Mouse (Mus musculus): ENCODE measurements around the gene Gm20388. TPM values are rescaled to one million over a fixed set of nuclear protein-coding genes. Genes with fewer than 3 reads are reported as not detected.

Gm20388 gene
- total RNA-seq, 2 experiments from 2014 or later = 4.4 to 7.8 TPM

- DNase-seq (ENCODE audit: low spot score in 2 of 2) = no peak
Observed at GRCm38 (mm10) chr8:122584981-122585380, 2674.3 kb downstream of the Gm20388 start.

GRCm38 (mm10) chr8:122585411-122585891 is 2674.8 kb downstream of the Gm20388 start:
- DNase-seq (ENCODE audit: low spot score in 2 of 2) = no peak

- no peak for DNase-seq (ENCODE audit: low spot score in 2 of 2)
Observed at GRCm38 (mm10) chr8:122586171-122586570, 2675.5 kb downstream of the Gm20388 start.

GRCm38 (mm10) chr8:122586749-122587148 is 2676.1 kb downstream of the Gm20388 start:
- DNase-seq (ENCODE audit: low spot score in 2 of 2) = no peak

GRCm38 (mm10) chr8:122593240-122593639 is 2682.6 kb downstream of the Gm20388 start:
- no peak for DNase-seq (ENCODE audit: low spot score in 2 of 2)

- DNase-seq (ENCODE audit: low spot score in 2 of 2) = no peak
Observed at GRCm38 (mm10) chr8:122593783-122594507, 2683.3 kb downstream of the Gm20388 start.

GRCm38 (mm10) chr8:122596031-122596430 is 2685.4 kb downstream of the Gm20388 start:
- no peak for DNase-seq (ENCODE audit: low spot score in 2 of 2)

GRCm38 (mm10) chr8:122600666-122601065 is 2690.0 kb downstream of the Gm20388 start:
- DNase-seq (ENCODE audit: low spot score in 2 of 2) = no peak

- DNase-seq (ENCODE audit: low spot score in 2 of 2) = no peak
Observed at GRCm38 (mm10) chr8:122604640-122605039, 2694.0 kb downstream of the Gm20388 start.

- no peak for DNase-seq (ENCODE audit: low spot score in 2 of 2)
Observed at GRCm38 (mm10) chr8:122605367-122605766, 2694.7 kb downstream of the Gm20388 start.

- DNase-seq (ENCODE audit: low spot score in 2 of 2) = no peak
Observed at GRCm38 (mm10) chr8:122606810-122607209, 2696.2 kb downstream of the Gm20388 start.

GRCm38 (mm10) chr8:122610209-122610608 is 2699.6 kb downstream of the Gm20388 start:
- no peak for DNase-seq (ENCODE audit: low spot score in 2 of 2)

- DNase-seq (ENCODE audit: low spot score in 2 of 2) = no peak
Observed at GRCm38 (mm10) chr8:122610612-122611277, 2700.1 kb downstream of the Gm20388 start.

- DNase-seq (ENCODE audit: low spot score in 2 of 2) = peak; percentile 88 to 93
Observed at GRCm38 (mm10) chr8:122611295-122612133, 2700.9 kb downstream of the Gm20388 start, which contains the start of the genes Galns and Trappc2l. TSS of gene Galns (minus strand) at chr8:122611463. TSS of gene Trappc2l (plus strand) at chr8:122611640.

- no peak for DNase-seq (ENCODE audit: low spot score in 2 of 2)
Observed at GRCm38 (mm10) chr8:122616181-122616905, 2705.7 kb downstream of the Gm20388 start.

GRCm38 (mm10) chr8:122617947-122618546 is 2707.4 kb downstream of the Gm20388 start:
- DNase-seq (ENCODE audit: low spot score in 2 of 2) = peak; percentile 70 to 85

GRCm38 (mm10) chr8:122618660-122619378 is 2708.2 kb downstream of the Gm20388 start:
- no peak for DNase-seq (ENCODE audit: low spot score in 2 of 2)

GRCm38 (mm10) chr8:122620446-122620845 is 2709.8 kb downstream of the Gm20388 start:
- no peak for DNase-seq (ENCODE audit: low spot score in 2 of 2)

- no peak for DNase-seq (ENCODE audit: low spot score in 2 of 2)
Observed at GRCm38 (mm10) chr8:122622727-122623126, 2712.1 kb downstream of the Gm20388 start, which contains the start of gene Pabpn1l. TSS of gene Pabpn1l (minus strand) at chr8:122622739.
